In genomic region chr16:19947336-19947735, GRCm38 (mm10) we compare ENCODE assay signal across 21 mouse cellular contexts. TPM values are rescaled to one million over a fixed set of nuclear protein-coding genes. Genes with fewer than 3 reads are reported as not detected.
DNase-seq lines count a peak whose midpoint lies in the region; ATAC-seq and TF ChIP-seq lines count a peak whose summit lies in the region.
"Had no signal": no experiment of that assay in that cellular context is flagged by ENCODE, and none has a peak within 500 bp of the region (broad histone marks: within the 10 kb centered on the region; RNA-seq: fewer than 3 reads in every experiment).

No protein-coding gene starts in this region.

- peaks cover 5% of the 10 kb centered on the region; the same call in 1 of the 2 replicates for H3K36me3 ChIP-seq in heart, embryonic 16.5 days (ENCODE audit: control insufficient read depth, insufficient read depth)
- H3K36me3 ChIP-seq in heart, embryonic 11.5 days (ENCODE audit: control insufficient read depth, insufficient read depth, low read length): peaks cover 7% of the 10 kb centered on the region
- no peaks in the 10 kb centered on the region for H3K36me3 ChIP-seq in lung, postnatal 0 days (ENCODE audit: insufficient read depth, low read length)
- H3K36me3 ChIP-seq in forebrain, embryonic 16.5 days (ENCODE audit: control insufficient read depth, insufficient read depth): no peaks in the 10 kb centered on the region
- H3K36me3 ChIP-seq: forebrain, embryonic 10.5 days; hindbrain, embryonic 13.5 days; liver, embryonic 15.5 days had no signal

- no peaks in the 10 kb centered on the region for H3K27me3 ChIP-seq in heart, embryonic 16.5 days (ENCODE audit: control insufficient read depth, insufficient read depth, low read length)
- H3K27me3 ChIP-seq in heart, embryonic 11.5 days (ENCODE audit: control insufficient read depth, insufficient read depth, low read length): no peaks in the 10 kb centered on the region
- no peaks in the 10 kb centered on the region for H3K27me3 ChIP-seq in lung, postnatal 0 days (replicated peaks; ENCODE audit: insufficient read depth, low read length)
- H3K27me3 ChIP-seq in forebrain, embryonic 16.5 days (replicated peaks; ENCODE audit: control insufficient read depth, insufficient read depth, low read length): no peaks in the 10 kb centered on the region
- H3K27me3 ChIP-seq: CH12.LX; hindbrain, embryonic 13.5 days; liver, embryonic 15.5 days had no signal

- TF ChIP-seq CTCF in gastrocnemius, adult 2 months (IDR thresholded peaks at IDR 0.05): no peak
- TF ChIP-seq CTCF in lung, postnatal 0 days (IDR thresholded peaks at IDR 0.05): no peak

- peak overlapping the region; percentile 62 for H3K27ac ChIP-seq in gastrocnemius, adult 2 months
- H3K27ac ChIP-seq in heart, embryonic 16.5 days (ENCODE audit: low read length): peak overlapping the region; percentile 35; the same call in 1 of the 2 replicates
- no peak overlapping the region for H3K27ac ChIP-seq in heart, embryonic 11.5 days (ENCODE audit: low read depth, low read length)
- no peak overlapping the region for H3K27ac ChIP-seq in lung, postnatal 0 days (ENCODE audit: low read length)
- no peak overlapping the region for H3K27ac ChIP-seq in forebrain, embryonic 16.5 days (ENCODE audit: low read length)
- H3K27ac ChIP-seq: forebrain, embryonic 10.5 days; hindbrain, embryonic 13.5 days; liver, embryonic 15.5 days had no signal

- ATAC-seq in heart, embryonic 16.5 days (replicated peaks; ENCODE audit: extremely low read depth, insufficient read depth, low FRiP score): no peak
- ATAC-seq in heart, embryonic 11.5 days (replicated peaks; ENCODE audit: insufficient number of reproducible peaks, low FRiP score, low TSS enrichment): no peak
- no peak for ATAC-seq in lung, postnatal 0 days
- ATAC-seq in forebrain, embryonic 16.5 days: no peak
- ATAC-seq: forebrain, postnatal 0 days had no signal

- H3K4me2 ChIP-seq in heart, embryonic 16.5 days (ENCODE audit: low read depth, low read length): no peak overlapping the region
- no peak overlapping the region for H3K4me2 ChIP-seq in heart, embryonic 11.5 days
- H3K4me2 ChIP-seq in lung, postnatal 0 days (replicated peaks; ENCODE audit: low read depth, low read length): no peak overlapping the region
- H3K4me2 ChIP-seq in forebrain, embryonic 16.5 days (ENCODE audit: low read length): no peak overlapping the region
- H3K4me2 ChIP-seq: hindbrain, embryonic 13.5 days; liver, embryonic 15.5 days; midbrain, embryonic 11.5 days had no signal

- no peak overlapping the region for H3K9ac ChIP-seq in heart, embryonic 16.5 days (ENCODE audit: low read length)
- H3K9ac ChIP-seq in heart, embryonic 11.5 days (ENCODE audit: low read depth, low read length): no peak overlapping the region
- H3K9ac ChIP-seq in lung, postnatal 0 days (replicated peaks; ENCODE audit: low read depth): no peak overlapping the region
- no peak overlapping the region for H3K9ac ChIP-seq in forebrain, embryonic 16.5 days (replicated peaks; ENCODE audit: low read depth, low read length)
- H3K9ac ChIP-seq: forebrain, postnatal 0 days; hindbrain, embryonic 13.5 days; liver, embryonic 15.5 days had no signal

- intact Hi-C loops in gastrocnemius, adult 2 months (cut with DNase I): loop anchor here (5.0 kb wide), 1 partner anchor 145 kb away; no protein-coding TSS in a partner anchor

- TF ChIP-seq EP300 in lung, postnatal 0 days (IDR thresholded peaks at IDR 0.05): no peak

- no peaks in the 10 kb centered on the region for H3K9me3 ChIP-seq in heart, embryonic 16.5 days (replicated peaks; ENCODE audit: control insufficient read depth, low read length)
- H3K9me3 ChIP-seq in heart, embryonic 11.5 days (replicated peaks; ENCODE audit: control insufficient read depth, low read length): no peaks in the 10 kb centered on the region
- no peaks in the 10 kb centered on the region for H3K9me3 ChIP-seq in lung, postnatal 0 days (ENCODE audit: low read length)
- H3K9me3 ChIP-seq in forebrain, embryonic 16.5 days (ENCODE audit: control insufficient read depth, low read length): no peaks in the 10 kb centered on the region
- H3K9me3 ChIP-seq: forebrain, embryonic 10.5 days; G1E; hindbrain, embryonic 13.5 days; liver, embryonic 15.5 days had no signal

- DNase-seq in gastrocnemius, adult 2 months: peak; percentile 58
- no peak for DNase-seq in gastrocnemius, postnatal 4 days (ENCODE audit: low spot score in 2 of 2)
- peak; percentile 10 for DNase-seq in lung, postnatal 0 days (ENCODE audit: low spot score)
- no peak for DNase-seq in lung, postnatal 25 days (ENCODE audit: low spot score)
- DNase-seq: B cell, adult 2 months; cerebellum, adult 11-12 months; cerebellum, postnatal 10 days; forebrain, postnatal 0 days; kidney, adult 11 months; layer of hippocampus, adult 9-11 months; liver; thymus, postnatal 14 days had no signal

- 80% methylated on average over 3 of the region's 3 CpGs for WGBS in heart, embryonic 16.5 days
- 83% methylated on average over 3 of the region's 3 CpGs for WGBS in heart, embryonic 11.5 days (ENCODE audit: insufficient replicate concordance)
- WGBS in lung, postnatal 0 days: 81% methylated on average over 3 of the region's 3 CpGs
- WGBS in forebrain, embryonic 16.5 days: 87% methylated on average over 3 of the region's 3 CpGs

- peaks cover 10% of the 10 kb centered on the region for H3K4me1 ChIP-seq in heart, embryonic 16.5 days (ENCODE audit: control insufficient read depth, insufficient read depth, low read length)
- peaks cover 6% of the 10 kb centered on the region for H3K4me1 ChIP-seq in heart, embryonic 11.5 days (ENCODE audit: control insufficient read depth, insufficient read depth, low read length)
- H3K4me1 ChIP-seq in lung, postnatal 0 days (ENCODE audit: insufficient read depth, low read depth, low read length): 0 out of 2 replicates have a peak, but pooled peaks cover 4% of the 10 kb centered on the region
- no peaks in the 10 kb centered on the region for H3K4me1 ChIP-seq in forebrain, embryonic 16.5 days (replicated peaks; ENCODE audit: control insufficient read depth, insufficient read depth, low read length)
- H3K4me1 ChIP-seq: forebrain, embryonic 10.5 days; hindbrain, embryonic 13.5 days; liver, embryonic 15.5 days had no signal

- H3K4me3 ChIP-seq in gastrocnemius, adult 2 months: no peak overlapping the region
- H3K4me3 ChIP-seq in heart, embryonic 16.5 days (ENCODE audit: low read length): no peak overlapping the region
- H3K4me3 ChIP-seq in heart, embryonic 11.5 days (ENCODE audit: low read depth, low read length): no peak overlapping the region
- H3K4me3 ChIP-seq in lung, postnatal 0 days (ENCODE audit: low read depth, low read length): no peak overlapping the region
- no peak overlapping the region for H3K4me3 ChIP-seq in forebrain, embryonic 16.5 days (replicated peaks; ENCODE audit: low read length)
- H3K4me3 ChIP-seq: forebrain, embryonic 10.5 days; hindbrain, embryonic 13.5 days; liver, embryonic 15.5 days had no signal

RNA-seq across cellular contexts. Expression of gene Klhl6, which starts 35.5 kb away (rescaled TPM):
- 1 to 10 TPM in 1 of 2 experiments, under 1 TPM in 1; 0.64 to 1.1 TPM for total RNA-seq in gastrocnemius, adult 2 months (2021)
- 1 to 10 TPM; 6.1 to 6.2 TPM for total RNA-seq in gastrocnemius, postnatal 4 days (2021)
- polyA plus RNA-seq in heart, embryonic 16.5 days (2015; fragmentation: Nextera tagmentation; extraction: Ambion mirVana): 20.0 and 31.0 TPM in 2 replicates
- 29.2 and 35.4 TPM in 2 replicates for polyA plus RNA-seq in heart, embryonic 11.5 days (2014; fragmentation: Nextera tagmentation; extraction: Ambion mirVana)
- polyA plus RNA-seq in lung, postnatal 0 days (2015; fragmentation: Nextera tagmentation; extraction: Ambion mirVana): 7.7 and 10.0 TPM in 2 replicates
- 3.8 and 4.4 TPM in 2 replicates for polyA plus RNA-seq in forebrain, embryonic 16.5 days (2015; fragmentation: Nextera tagmentation; extraction: Ambion mirVana)

Comparison
In these comparisons a context has a peak if more than half of its experiments do, and no peak if none do; other contexts are left out.
1. DNase-seq: peak in gastrocnemius, adult 2 months (single experiment) and lung, postnatal 0 days (single experiment); none in gastrocnemius, postnatal 4 days (0 of 2) and lung, postnatal 25 days (single experiment).
2. H3K27ac ChIP-seq: peak in gastrocnemius, adult 2 months (single experiment) and heart, embryonic 16.5 days (single experiment); none in heart, embryonic 11.5 days (single experiment), lung, postnatal 0 days (single experiment) and forebrain, embryonic 16.5 days (single experiment).